Mouse (Mus musculus) cerebellum, postnatal 25 days (tissue): ENCODE results near the gene Evx1.

Experiments
- DNase-seq, 2 experiments: peaks; one replicate each; pipeline ENCODE4 v3.0.0; 2021; ENCODE audit warnings: mixed read lengths in 2 of 2

Gene Evx1

DNA sequence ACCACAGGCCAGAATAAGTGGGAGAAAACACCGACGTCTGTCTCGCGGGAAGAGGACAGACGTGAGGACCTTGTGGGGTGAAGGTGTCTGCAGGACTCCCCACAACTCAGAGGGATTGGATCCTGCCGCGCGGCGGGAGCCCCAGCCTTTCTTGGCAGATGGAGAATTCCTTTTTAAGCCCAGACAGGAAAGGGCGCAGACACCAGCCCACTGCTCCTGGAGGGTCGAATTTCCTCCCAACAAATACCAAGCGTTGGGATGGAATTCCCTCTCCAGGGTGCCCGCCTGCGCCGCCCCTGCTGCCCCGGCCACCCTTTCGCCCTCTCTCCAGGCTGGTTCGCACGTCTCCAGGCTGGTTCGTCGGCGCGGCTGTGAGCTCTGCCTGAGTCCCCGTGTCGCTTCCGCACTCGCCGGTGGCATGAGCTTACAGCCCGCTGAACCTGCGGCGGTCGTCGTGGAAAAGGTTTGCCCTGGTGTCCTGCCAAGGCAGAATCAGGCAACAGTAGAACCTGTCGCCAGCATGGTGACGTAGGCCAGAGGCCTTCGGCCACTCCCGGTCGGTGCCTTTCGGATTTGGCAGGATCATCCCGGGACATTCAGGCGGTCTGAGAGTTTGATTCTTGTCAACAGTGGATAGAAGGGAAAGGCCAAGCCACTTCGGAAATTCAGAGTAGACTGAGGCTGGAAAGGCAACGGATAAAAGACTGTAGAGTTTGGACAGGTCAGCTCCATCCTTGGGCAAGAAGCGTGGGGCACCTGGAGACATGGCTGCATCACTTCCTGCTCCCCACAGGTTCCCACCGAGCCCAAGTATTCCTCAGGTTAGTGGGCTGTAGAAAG is 22.1 kb upstream of the Evx1 start:
- no peak for DNase-seq

DNA sequence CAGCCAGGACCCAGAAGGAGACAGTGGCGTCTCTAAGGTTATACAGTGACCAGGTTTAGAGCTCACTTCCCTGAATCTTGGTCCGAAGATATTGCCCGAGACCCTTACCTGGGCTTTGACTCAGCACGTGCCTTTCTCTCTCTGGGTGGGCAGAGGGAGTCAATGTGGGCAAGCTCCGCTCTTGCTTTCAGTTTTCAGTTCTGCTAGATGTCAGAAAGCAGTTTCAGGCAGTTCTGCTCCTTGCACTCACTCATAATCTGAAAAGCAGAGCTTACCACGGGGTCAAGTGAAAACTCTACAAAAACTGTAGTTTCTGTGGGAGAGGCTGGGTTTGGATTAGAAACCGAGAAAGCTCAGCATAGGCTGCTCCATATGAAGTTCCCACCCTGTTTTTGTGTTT is 21.0 kb upstream of the Evx1 start:
- no peak for DNase-seq

- no peak for DNase-seq
These were observed 18.7 kb upstream of the Evx1 start for GRCm38 (mm10) chr6:52294616-52295015.

- no peak for DNase-seq
These were observed 14.8 kb upstream of the Evx1 start for GRCm38 (mm10) chr6:52298511-52298910.

- DNase-seq, result no peak
These were observed 12.5 kb upstream of the Evx1 start for GRCm38 (mm10) chr6:52300806-52301205.

DNA sequence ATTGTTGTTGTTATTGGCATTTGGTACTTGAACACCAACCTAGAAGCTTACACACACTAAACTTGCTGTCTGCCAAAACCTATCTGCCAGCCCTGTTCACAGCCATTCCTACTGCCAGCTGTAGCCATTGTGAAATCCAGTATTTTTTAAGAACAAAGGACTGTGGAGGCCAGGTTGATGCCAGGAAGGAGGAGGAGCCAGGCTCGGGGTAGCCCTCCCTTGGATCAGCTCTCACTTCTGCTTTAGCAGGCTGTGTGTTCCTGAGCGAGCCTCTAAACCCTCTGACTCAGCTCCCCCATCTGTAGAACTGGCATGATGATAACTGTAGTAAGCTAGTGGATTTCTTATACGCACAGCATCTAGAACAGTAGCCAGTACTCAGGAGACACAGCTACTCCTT is 9.9 kb upstream of the Evx1 start:
- DNase-seq, result no peak

- DNase-seq, result peak; percentile 34 to 53
These were observed 7.4 kb upstream of the Evx1 start for GRCm38 (mm10) chr6:52305877-52306389.

DNA sequence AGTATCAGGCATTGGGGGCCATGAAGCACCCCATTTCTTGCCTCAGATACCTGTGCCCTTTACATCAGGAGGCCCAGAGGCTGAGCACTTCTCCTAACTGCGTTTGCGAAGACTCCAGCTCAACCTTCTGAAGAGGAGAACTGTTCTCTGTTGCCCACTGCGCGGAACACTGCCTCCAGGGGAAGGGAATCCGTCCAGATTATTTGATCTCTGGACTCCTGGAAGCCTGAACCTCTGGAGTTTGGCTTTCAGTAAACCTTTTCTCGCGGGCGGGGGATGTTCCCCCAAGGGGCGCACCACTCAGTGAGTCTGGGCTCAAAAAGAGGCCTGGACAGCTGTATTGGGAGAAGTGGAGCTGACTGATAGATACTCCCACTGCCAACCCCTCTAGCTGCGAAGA is 3.5 kb upstream of the Evx1 start:
- DNase-seq, result no peak

- DNase-seq, result no peak
These were observed 2.9 kb upstream of the Evx1 start for GRCm38 (mm10) chr6:52310366-52310765.

GRCm38 (mm10) chr6:52311661-52312557 is 1.4 kb upstream of the Evx1 start:
- DNase-seq, result no peak

- peak in 1 of 2 experiments; percentile 47 for DNase-seq
These were observed 761 bp upstream of the Evx1 start for GRCm38 (mm10) chr6:52312558-52312915.

- no peak for DNase-seq
These were observed 1.2 kb downstream of the Evx1 start for GRCm38 (mm10) chr6:52314304-52315100.

DNA sequence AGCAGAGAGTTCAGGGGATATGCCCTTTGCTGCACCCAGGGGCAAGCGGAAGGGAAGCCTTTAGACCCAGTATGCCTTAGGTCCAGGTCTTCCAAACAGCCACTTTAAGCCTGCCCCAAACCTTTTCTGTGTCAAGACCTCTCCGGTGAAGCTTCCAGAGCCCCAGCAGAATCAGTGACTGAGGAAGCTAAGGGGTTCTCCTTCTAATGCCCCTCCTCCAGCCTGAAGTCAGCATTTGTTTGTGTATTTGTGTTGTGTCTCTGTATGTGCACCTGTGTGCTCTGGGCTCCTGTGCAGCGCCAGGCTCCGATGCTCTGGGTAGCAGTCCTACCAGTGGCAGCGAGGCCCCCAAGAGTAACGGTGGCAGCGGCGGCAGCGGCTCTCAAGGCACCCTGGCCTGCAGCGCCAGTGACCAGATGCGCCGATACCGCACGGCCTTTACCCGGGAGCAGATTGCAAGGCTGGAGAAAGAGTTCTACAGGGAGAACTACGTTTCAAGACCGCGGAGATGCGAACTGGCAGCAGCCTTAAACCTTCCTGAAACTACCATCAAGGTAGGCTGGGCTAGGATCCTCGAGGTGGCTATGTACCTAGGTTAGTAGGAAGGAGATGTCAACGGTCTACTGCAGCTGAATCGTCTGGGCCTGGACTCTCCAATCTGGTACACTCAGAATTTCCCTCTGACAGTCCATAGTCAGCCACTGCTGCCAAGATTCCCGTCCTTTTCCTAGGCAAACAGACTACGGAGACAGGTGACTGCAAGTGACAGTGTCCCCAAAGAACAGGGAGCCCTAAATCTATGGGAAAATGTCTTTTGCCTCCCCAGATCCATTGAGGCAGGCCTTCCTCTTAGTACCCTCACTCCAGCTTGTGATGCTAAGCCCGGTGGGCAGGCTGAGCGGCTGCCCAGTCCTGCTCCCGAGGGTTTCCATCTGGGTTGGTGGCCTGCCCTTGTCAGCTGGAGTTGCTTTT is 2.4 kb downstream of the Evx1 start:
- no peak for DNase-seq

GRCm38 (mm10) chr6:52316413-52317184 is 3.3 kb downstream of the Evx1 start:
- DNase-seq, result no peak

GRCm38 (mm10) chr6:52317461-52318180 is 4.3 kb downstream of the Evx1 start:
- DNase-seq, result no peak

DNA sequence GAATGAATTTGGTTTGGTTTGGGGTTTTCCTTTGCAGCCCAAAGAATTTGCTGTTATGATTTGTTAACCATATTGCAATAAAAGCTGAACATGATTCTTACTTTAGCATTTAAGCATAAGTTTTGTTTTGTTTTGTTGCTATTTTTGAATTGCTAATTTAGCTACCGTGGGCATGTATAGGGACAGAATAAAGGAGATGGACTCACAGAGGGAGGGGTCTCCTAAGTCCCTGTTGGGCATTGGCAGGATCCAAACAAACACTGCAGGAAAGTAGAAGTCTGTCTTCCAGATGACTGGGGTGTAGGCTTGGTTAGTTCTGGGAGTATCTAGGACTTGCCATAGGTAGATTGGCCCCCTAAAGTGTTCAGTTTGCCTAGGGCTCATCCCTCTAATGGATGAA is 5.0 kb downstream of the Evx1 start:
- no peak for DNase-seq

DNA sequence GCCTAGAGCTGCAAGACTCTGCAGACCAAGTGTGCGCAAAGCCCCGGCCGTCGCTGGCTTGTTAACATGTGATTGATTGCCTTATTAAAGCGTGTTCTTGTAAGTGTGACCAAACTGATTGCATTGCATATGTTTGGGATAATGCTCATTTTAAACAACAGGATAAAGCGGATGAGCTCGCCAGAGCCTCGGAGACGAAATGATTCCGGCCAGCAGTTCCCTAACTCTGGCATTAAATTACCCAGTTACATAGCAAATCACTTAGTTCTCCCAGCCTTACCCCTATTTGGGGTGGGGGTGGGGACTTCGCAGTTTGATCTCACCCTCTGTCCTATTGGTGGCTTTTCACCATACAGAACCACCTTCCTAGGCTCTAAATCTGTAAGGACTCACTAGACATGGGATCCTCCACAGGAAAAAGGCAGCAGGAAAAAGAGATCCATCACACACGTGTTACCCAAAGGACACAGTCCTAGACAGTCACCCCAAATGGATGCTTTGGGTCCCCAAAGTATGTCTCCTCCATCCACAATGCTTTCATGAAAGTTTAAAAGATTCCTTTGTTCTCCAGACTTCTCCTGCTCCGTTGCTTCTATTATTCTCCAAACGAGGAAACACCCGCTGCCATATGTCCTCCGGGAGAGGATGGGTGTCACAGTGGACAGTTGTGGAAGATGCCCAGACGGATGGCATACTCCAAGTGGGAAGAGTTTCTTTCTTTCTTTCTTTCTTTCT is 6.8 kb downstream of the Evx1 start:
- no peak for DNase-seq

DNA sequence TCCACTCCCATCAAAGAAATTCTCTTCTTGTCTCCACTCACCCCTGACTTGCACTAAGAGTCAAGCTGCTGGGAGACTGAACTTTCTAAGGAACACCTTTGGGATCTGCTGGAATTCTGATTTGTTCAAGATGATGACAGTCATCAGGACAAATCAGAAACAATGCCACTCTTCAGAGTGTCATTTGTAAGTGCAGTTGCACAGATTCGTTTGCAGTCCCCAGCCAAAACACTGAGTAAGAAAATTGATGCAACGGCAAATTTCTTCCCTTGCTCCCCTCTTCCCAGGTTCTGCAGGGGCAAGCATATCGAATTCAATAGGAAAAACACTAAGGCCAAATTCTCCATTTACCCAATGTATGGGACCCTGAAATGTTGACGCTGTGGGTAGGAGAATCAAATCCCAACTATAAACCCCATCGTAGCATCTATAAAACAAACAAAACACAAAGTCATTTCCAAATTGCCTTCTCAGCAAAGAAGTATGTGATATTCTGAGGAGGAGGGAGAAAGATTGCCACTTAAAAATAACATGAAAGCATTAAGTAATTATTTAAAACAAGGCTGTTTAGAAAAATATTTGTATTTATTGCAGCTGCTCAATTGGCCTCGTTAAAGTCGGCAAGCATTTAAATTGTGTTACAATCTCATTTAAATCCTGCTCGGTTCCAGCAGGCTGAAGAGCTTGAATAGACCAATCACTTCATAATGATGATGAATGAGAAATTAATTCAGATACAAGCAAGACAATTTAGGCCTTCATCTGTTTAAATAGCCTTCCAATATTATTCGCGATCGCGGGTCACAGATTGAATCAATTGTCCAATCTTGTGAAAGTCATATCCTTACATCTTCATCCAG is 7.9 kb downstream of the Evx1 start:
- DNase-seq, result peak; percentile 8 to 39
